Mouse (Mus musculus): Measurements from ENCODE around the gene Rgs7.

The Rgs7 gene

DNA sequence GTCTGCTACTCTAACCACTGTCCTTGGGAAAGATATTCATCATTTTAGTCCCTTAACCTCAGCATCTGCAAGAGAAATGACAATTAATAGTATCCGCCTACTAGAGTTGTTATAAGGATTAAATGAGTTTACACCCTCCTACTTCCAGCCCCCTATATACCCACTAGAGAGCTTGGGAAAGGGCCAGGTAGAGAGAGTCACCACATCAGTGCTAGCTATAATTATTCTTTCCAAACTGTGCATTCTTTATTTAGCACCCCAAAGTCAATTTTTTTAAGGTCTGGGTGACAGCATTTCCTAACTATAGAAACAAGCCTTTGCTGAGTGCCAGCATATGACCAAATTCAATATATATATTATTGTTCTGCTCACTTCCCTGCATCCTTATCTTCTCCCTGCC, 195.4 kb downstream of the Rgs7 start:
- TF ChIP-seq GATA4 (IDR thresholded peaks at IDR 0.05; ENCODE audit: insufficient replicate concordance, low read length) = no peak

DNA sequence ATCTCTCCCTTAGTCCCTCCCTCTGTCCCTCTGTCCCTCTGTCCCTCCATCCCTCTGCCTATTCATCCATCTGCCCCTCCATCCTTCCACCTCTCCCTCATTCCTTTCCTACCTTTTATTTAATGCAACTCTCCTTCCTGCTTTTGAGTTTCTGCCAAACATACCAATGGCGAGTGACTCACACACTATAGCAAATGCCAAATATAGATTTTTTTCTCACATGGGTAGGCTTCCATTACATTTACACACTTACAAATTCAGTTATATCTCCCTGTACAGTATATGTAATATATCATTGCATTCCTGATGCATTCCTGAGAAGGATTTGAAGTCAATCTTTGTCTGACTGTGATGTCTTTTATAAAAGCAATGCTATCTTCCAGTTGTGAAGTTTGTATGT, 202.2 kb downstream of the Rgs7 start:
- no peak for TF ChIP-seq GATA4 (IDR thresholded peaks at IDR 0.05; ENCODE audit: insufficient replicate concordance, low read length)

DNA sequence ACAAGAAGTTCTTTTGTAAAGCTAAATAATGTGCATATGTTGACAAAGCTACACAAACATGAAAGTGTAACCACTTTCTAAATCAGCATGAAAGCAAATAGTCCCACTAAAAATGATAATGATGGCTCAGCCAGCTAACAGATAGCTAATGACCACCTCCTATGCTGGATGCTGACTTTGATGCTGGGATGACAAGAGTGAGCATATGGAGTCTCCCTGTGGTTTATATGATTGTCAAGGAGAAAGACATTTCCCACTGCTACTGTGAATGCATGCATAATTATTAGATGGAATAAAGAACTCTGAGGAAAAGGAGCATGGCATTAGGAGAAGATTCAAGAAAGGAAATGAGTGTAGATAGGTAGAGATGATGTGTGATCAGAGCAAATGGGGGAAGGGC, 230.0 kb downstream of the Rgs7 start:
- TF ChIP-seq GATA4 (IDR thresholded peaks at IDR 0.05; ENCODE audit: insufficient replicate concordance, low read length) = no peak

DNA sequence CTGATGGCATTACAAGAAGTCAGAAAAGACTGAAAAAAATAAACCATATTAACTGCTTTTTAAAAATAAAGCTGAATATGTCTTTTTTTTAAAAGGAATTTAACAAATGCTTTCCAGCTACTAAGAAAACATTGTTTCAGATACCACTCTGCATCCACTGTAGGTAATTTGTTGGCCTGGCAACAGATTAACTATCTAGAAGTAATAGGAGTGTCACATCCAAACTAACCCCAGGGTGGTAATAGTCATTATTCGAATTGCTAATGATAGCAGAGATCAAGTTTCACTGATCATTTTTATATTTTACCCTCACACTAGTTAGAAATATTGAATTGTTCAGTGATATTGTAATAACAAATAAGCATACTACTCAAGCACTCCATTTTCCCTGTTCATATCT, 232.9 kb downstream of the Rgs7 start:
- TF ChIP-seq GATA4 (IDR thresholded peaks at IDR 0.05; ENCODE audit: insufficient replicate concordance, low read length) = no peak

DNA sequence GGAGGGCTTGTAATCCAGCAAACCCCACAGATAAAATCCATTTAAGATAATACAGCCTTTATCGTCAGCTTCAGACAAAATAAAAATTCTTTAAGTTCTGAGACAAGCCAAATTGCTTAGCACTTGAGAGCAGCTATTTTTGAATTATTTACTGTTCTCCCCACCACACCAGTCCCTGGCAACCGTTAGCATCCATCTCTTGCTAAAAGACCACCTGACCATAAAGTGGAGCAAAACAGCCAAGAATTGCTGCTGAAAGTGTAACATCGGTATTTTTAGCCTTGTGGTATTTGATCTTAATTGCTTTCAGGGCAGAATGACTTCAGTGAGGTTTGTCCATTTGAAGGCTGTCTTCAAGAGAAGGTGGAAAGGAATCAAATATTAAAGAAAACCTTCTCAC, 237.1 kb downstream of the Rgs7 start:
- TF ChIP-seq GATA4 (IDR thresholded peaks at IDR 0.05; ENCODE audit: insufficient replicate concordance, low read length) = no peak

DNA sequence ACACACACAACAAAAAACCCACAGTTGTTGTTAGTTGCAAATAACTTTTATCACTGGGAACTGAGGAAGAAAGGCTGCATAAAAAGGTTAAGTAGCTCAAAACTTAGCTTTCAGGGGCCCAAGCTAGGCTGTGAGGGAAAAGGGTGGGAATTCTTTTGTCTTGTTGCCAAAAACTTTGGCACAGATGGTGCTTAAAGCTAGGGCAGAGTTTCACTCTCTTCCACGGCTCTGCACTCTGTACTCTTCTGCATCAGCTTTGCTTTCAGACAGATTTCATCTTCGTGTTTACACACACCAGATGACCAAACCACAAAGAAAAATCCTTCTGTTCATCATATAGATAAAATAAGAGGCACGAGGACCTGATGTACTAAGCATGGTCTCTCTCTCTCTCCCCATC, 237.6 kb downstream of the Rgs7 start:
- TF ChIP-seq GATA4 (IDR thresholded peaks at IDR 0.05; ENCODE audit: insufficient replicate concordance, low read length) = no peak

DNA sequence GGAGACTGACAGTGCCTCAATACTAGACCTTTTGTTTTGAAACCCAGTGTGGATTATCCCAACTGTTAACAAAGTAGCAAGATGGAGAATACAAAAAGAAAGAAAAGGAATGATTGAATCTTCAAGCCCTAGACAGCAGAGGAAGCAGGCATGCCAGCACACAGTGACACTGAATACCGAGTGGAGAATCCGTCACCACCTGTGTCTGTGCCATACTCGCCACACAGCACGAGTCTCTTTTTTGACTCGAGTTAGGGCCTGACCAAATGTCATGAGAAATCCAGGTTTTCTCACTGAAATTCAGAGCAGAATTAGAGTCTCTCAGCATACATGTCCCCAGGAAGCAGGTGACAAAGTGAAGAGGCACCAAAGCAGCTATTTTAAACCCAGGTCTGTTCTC, 250.2 kb downstream of the Rgs7 start:
- TF ChIP-seq GATA4 (IDR thresholded peaks at IDR 0.05; ENCODE audit: insufficient replicate concordance, low read length) = no peak

DNA sequence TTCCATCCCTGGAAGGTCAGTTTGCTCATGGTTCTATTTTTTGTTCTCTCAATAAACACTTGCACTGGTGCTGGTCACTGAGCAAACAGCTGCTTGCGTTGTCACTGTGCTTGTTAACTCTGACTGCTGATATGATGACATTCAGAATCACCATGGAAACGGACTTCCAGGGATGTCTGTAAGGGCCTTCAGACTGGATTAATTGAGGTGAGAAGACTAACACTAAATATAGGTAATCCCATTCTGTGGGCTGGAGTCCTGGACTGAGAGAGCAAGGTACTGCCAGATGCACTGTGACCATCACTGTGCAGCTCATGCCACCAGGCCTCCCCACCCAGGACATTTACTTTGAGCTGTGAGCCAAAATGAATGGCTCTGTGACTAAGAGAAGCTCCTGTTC, 252.2 kb downstream of the Rgs7 start:
- TF ChIP-seq GATA4 (IDR thresholded peaks at IDR 0.05; ENCODE audit: insufficient replicate concordance, low read length) = no peak

DNA sequence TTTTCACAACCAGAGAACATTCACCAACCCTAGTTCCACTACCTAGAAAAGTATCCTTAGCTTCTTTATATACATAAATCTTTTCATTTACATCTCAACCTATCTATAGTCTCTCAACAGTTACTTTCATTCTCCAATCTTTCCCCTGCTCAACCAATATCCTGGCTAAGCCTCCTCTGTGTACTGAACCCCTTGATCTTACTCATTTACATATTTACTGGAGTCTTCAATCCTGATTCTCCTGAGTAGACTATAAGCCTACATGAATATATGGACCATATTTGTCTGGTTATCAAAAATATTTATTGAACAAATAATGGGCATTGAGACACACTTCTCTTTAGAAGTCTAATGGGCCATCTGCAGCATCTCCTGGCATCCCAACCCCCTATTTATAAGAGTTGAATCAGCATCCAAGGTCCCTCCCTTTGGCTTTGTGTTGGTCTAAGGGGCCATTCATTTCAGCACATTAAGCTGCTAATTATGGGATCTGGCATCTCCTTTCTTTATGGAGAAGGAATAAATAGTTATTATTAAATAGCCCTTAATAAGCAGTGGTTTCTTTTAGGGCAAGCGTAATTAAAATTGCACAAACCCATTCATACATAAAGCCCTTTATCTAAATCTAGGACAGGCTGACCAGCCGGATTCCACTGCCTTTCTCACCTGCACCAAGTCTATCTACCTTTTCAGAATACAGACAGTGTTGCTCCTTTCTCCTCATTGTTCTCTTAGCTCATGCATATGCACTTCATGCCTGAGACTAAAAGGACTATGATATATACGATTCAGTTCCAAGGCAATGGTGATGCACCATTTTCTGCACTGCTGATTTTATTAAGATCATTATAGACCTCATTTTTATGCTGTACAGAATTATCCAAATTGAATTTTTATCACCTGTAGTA, 270.5 kb downstream of the Rgs7 start:
- TF ChIP-seq GATA4 (IDR thresholded peaks at IDR 0.05; ENCODE audit: insufficient replicate concordance, low read length) = no peak

DNA sequence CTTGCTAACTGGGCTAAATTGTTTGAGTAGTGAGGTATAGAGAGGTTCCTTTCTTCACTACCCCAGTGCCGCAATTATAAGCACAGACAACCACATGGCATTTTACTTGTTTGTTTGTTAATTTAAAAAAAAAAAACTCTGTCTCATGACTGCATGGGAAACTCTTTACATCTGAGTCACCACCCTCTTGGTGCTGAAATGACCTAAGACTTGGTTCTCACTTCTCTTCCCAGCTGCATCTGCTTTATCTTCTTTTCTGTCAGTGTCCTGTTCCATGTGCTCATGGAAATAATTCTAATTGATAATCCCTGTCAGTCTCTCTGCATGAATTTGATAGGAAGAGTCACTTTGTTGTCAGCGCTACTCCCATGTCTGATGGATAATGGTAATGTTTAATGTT, 272.7 kb downstream of the Rgs7 start:
- no peak for TF ChIP-seq GATA4 (IDR thresholded peaks at IDR 0.05; ENCODE audit: insufficient replicate concordance, low read length)

DNA sequence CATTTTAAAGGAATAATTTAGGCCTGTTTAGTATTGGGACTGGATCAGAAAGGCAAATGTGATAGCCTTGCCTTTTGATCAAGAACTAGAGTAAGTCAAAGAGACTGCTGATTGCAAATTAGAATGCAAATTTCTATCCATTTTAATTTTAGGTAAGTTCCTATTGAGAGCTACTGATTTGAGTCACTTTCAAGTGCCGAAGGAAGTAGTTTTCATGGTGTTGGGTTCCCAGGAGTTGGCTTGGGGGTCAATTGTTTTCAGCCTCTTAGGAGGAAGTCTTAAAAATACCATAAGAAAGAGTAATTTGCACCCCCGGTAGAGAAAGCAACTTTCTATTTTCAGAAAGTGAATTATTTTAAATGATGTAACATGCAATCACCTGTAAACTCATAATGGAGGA, 285.3 kb downstream of the Rgs7 start:
- no peak for TF ChIP-seq GATA4 (IDR thresholded peaks at IDR 0.05; ENCODE audit: insufficient replicate concordance, low read length)

DNA sequence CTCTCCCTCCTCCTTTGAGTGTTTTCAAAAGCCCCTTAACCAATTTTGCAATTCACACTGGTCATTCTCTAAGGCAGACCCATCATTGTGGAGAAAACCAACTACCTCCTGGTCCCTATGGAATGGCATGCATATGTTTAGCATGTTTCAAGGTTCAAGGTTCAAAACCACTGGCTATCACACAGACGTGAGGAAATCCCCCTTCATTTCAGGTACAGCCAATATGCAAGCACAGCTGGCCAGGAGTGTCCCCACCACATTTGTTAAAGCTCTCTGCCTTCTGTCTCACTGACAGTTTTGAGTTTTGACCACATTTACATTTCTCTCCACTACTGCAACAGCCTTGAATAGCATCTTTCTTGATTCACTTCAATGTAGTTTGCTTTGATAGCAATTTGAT, 286.7 kb downstream of the Rgs7 start:
- no peak for TF ChIP-seq GATA4 (IDR thresholded peaks at IDR 0.05; ENCODE audit: insufficient replicate concordance, low read length)

DNA sequence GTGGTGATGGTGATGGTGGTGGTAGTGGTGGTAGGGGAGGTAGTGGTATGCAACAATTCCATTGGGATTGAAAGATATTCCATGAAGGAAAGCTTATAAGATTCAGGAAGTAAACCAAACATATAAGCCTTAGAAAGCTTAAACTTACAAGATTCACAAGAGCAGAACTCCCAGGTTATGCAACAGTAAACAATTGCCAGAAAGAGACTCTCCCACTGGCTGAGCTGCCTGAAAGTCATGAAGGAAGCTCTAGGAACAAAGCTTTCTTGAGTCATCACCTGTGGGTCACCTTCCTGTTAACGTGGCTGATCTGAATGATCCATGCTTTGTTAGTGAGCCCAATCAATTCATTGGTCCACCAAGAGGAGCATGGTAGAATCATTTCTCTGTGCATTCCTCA, 288.8 kb downstream of the Rgs7 start:
- no peak for TF ChIP-seq GATA4 (IDR thresholded peaks at IDR 0.05; ENCODE audit: insufficient replicate concordance, low read length)

DNA sequence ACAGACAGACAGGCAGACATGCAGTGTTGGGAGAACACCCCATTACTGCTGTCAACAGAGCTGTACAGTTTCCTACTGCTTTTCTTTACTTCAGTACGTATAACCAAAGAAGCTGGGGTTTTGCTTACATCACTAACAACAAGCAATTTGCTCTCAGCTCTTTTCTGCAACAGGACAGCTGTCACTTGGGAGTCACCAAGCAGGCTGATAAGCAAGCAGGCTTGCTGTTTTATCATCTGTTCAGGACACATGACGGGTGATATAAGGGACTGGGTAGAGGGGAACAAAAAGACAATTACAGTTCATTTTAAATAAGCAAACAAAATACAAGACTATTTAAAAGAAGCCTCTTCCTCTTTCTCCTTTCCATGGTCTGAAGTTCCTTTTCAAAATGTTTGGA, 289.4 kb downstream of the Rgs7 start:
- no peak for TF ChIP-seq GATA4 (IDR thresholded peaks at IDR 0.05; ENCODE audit: insufficient replicate concordance, low read length)

DNA sequence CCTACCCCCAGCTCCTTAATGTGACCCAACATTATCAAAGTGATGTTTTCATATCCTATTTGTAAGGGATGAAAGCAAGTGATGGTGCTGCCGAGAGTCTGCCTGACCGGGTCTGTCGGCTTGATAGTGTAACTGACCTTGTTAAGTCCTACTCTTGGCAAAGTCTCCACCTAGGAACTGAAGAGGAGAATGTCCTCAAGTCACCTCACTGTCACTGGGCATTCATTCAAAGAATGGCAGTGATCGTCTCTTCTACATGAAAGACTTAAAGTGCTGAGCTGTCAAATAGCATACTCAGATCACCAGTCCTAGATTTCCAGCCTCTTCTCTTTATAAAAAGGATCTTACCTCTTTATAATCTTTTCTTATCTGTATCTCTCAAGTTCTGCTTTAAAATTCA, 293.4 kb downstream of the Rgs7 start:
- TF ChIP-seq GATA4 (IDR thresholded peaks at IDR 0.05; ENCODE audit: insufficient replicate concordance, low read length) = no peak

DNA sequence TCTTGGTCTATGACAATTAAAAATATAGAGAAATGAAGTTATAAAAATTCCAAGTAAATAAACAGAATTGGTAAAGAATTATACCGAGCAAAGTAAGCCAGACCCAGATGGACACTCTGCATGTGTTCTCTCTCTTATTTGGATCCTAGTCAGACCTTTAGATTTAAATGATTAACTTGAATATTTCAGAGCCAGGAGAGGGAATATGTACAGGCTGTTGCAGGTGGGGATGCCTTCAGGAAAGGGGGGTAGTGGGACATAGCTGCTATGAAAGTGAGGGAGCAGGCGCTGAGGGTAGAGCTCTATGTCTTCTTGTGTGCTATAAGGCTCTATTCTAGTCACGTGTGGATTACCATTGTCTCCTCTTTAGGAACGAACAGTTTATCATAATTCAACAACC, 296.5 kb downstream of the Rgs7 start:
- TF ChIP-seq GATA4 (IDR thresholded peaks at IDR 0.05; ENCODE audit: insufficient replicate concordance, low read length) = no peak

DNA sequence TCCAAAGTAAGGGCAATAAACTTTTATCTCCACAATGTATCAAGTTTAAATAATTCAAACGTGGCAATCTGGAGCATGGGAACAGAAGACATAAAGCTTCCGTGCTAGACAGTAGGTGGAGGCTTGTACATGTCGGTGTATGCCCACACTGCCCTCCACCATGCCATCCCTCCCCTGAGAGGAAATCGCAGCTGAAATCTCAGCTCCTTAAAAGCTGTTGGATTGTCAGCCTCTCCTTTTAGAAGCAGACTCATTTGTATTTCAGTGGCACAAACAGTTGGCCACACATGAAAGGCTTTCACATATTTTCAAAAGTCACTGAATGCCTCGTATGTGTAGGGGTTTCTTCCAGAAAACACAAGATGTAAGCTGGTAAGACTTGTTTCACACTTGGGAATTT, 304.1 kb downstream of the Rgs7 start:
- no peak for TF ChIP-seq GATA4 (IDR thresholded peaks at IDR 0.05; ENCODE audit: insufficient replicate concordance, low read length)

Data from liver, adult (tissue).